Mouse (Mus musculus) liver (tissue): ENCODE data around the gene Zfp362.

ENCODE experiments used
- DNase-seq: peaks from one replicate; pipeline ENCODE4 v3.0.0-alpha.2; 2020; ENCODE audit warnings: mixed read lengths

Zfp362 gene

GRCm38 (mm10) chr4:128796788-128797187, 9.1 kb downstream of the Zfp362 start:
- DNase-seq, result no peak

- peak; percentile 62 for DNase-seq
These were observed 10.2 kb downstream of the Zfp362 start for GRCm38 (mm10) chr4:128795596-128795995.

- no peak for DNase-seq
These were observed 11.6 kb downstream of the Zfp362 start for GRCm38 (mm10) chr4:128794198-128794597.

- DNase-seq, result no peak
These were observed 12.1 kb downstream of the Zfp362 start for GRCm38 (mm10) chr4:128793710-128794109.

GRCm38 (mm10) chr4:128789646-128790045, 16.2 kb downstream of the Zfp362 start:
- DNase-seq, result peak; percentile 42

GRCm38 (mm10) chr4:128788108-128788507, 17.7 kb downstream of the Zfp362 start:
- no peak for DNase-seq

- no peak for DNase-seq
These were observed 18.6 kb downstream of the Zfp362 start for GRCm38 (mm10) chr4:128787023-128787939.

- DNase-seq, result no peak
These were observed 19.8 kb downstream of the Zfp362 start for GRCm38 (mm10) chr4:128785921-128786654.

GRCm38 (mm10) chr4:128784950-128785631, 20.8 kb downstream of the Zfp362 start:
- no peak for DNase-seq

GRCm38 (mm10) chr4:128782645-128783044, 23.2 kb downstream of the Zfp362 start:
- peak; percentile 33 for DNase-seq

GRCm38 (mm10) chr4:128782037-128782436, 23.8 kb downstream of the Zfp362 start:
- DNase-seq, result no peak

- no peak for DNase-seq
These were observed 28.3 kb downstream of the Zfp362 start for GRCm38 (mm10) chr4:128777593-128777992.

GRCm38 (mm10) chr4:128776568-128777289, 29.1 kb downstream of the Zfp362 start:
- DNase-seq, result peak; percentile 75

- DNase-seq, result peak; percentile 37
These were observed 31.4 kb downstream of the Zfp362 start for GRCm38 (mm10) chr4:128774467-128774866.

- no peak for DNase-seq
These were observed 32.0 kb downstream of the Zfp362 start for GRCm38 (mm10) chr4:128773820-128774219.

- DNase-seq, result no peak
These were observed 35.1 kb downstream of the Zfp362 start for GRCm38 (mm10) chr4:128770698-128771097.

GRCm38 (mm10) chr4:128769569-128770355, 36.1 kb downstream of the Zfp362 start:
- no peak for DNase-seq

GRCm38 (mm10) chr4:128768120-128768519, 37.7 kb downstream of the Zfp362 start:
- DNase-seq, result no peak

- DNase-seq, result no peak
These were observed 38.9 kb downstream of the Zfp362 start for GRCm38 (mm10) chr4:128766929-128767328.

- peak; percentile 58 for DNase-seq
These were observed 45.8 kb downstream of the Zfp362 start for GRCm38 (mm10) chr4:128760029-128760428.

GRCm38 (mm10) chr4:128759214-128759613, 46.6 kb downstream of the Zfp362 start:
- DNase-seq, result no peak

GRCm38 (mm10) chr4:128755900-128756299, 49.9 kb downstream of the Zfp362 start:
- DNase-seq, result no peak
